Mouse (Mus musculus): ENCODE data around the gene Actn4. TPM values are rescaled to one million over a fixed set of nuclear protein-coding genes. Genes with fewer than 3 reads are reported as not detected.

The Actn4 gene
- polyA plus RNA-seq, 1 experiment, result 323 TPM

GRCm38 (mm10) chr7:28949298-28949697, 12.8 kb downstream of the Actn4 start:
- no peak for DNase-seq (ENCODE audit: low read depth)

DNA sequence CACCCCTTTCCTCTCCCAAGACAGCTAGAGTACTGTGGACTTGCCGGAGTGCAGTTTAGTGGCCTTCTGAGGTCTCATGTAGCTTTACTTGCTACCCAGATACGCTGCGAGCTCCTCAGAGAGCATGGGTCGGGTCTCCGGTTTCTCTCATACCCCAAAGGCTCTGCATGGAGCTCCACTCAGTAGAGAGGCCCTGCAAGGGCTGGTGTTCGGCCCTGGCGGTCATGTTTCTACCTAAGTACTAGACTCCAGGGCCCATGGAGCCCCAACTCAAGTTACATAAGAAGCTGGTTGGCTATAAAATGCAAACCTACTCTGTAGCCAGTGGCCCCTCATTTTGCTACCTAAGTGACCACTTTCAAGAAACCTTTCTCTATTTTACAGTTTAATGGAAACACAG, 13.4 kb downstream of the Actn4 start:
- DNase-seq (ENCODE audit: low read depth), result no peak

- DNase-seq (ENCODE audit: low read depth), result no peak
These were observed 15.9 kb downstream of the Actn4 start for GRCm38 (mm10) chr7:28946271-28946610.

DNA sequence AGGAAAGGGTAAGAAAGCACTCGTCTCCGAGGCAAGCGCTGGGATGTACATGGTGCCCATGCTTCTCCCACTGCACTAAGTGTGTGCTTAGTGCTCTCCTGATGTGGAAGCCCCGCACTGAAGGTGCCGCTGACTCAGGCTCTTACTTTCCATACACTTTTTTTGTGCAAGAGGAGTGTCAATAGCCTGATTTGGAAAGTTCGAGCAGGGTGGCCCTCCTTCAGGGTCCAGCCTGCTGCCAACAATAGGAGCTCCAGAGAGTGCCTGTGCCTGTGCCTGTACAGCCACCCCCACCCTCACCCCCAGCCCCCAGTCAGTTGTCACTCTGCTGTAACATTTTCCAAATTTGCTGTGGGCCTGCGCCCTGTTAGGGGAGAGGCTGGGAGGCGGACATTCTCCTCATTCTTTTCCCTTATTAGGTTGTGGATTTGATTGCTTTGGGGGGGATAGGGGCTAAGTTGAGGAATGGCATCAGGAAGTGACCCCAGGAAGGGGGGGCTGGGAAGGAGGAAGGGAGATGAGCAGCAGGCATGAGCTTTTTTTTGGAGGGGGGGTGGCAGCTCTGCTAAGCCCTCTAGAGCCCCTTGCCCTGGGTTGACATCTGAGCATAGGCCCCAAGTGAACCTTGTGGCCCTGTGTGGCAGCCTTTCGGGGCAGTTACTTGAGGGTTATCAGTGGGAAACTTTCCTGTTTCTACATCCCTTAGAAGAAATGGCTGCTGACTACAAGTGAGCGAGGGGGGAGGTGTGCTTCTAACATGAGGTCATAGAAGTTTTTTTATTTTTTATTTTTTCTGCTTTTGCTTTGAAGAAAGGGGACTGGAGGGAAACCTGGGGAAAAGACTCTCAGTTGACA, 16.5 kb downstream of the Actn4 start:
- DNase-seq (ENCODE audit: low read depth), result no peak

DNA sequence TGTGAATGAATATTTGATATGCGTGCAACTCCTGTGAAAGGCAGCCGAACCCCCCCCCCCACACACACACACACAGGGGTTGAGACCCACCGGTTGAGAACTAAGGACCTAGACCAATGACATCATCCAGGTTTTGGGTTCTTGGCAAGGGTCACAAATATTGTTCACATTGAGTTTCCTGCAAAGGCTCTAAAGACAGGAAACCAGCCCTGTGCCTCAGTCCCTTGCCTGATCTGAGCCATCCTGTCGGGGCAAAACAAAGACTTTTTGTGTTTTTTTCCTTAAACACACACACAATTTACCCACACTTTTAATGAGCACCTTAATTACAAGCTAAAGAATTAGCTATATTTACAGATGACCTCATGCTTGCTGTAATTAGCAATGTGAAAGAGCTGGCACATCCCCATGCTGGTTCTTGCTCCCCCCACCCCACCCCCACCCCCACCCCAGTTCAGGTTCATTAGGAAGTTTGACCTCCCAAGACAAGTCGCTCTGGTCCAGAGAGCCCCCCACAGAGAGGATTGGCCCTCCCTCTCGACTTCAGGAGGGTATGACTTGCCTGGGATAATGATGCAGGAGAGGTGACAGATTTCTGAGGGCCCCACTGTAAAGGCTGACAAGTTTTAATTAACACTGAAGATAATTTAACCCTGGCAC, 17.3 kb downstream of the Actn4 start:
- no peak for DNase-seq (ENCODE audit: low read depth)

- DNase-seq (ENCODE audit: low read depth), result no peak
These were observed 18.5 kb downstream of the Actn4 start for GRCm38 (mm10) chr7:28943451-28944180.

DNA sequence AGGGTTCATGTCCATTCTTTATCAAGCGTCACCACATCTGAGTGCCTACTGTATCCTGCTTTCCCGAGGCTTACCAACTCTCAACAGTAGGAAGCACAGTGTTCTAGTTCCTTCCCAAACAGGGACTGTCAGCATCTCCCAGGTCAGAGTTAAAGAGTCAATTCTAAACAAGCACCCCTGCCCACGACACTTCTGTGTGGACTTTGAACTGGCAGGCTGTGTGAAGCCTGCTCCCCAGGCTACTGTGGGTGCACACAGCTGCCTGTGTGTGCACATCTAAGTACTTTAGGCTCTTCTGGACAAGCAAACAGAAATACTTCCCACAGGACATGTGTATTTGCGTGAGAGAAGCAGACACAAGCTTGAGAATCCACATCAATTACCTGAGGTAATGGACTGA, 20.6 kb downstream of the Actn4 start:
- no peak for DNase-seq (ENCODE audit: low read depth)

DNA sequence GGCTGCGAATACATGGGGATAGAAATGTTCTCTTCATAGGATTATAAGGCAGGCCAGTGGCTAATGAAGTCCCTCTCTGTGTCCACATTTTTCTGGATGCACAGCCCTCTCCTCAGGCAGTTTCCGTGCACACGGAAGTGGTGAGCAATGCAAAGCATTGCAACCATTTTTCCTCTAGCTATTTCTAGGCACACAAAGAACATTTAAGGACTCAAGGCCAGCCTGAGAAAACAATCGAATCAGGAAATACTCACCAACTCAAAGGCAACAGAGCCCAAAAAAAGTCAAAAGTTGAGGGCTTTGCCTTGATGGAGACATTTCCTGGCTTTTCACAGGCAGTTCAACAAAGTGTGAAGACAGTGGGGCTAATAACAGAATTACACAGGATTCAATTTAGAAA, 21.0 kb downstream of the Actn4 start:
- DNase-seq (ENCODE audit: low read depth), result no peak

DNA sequence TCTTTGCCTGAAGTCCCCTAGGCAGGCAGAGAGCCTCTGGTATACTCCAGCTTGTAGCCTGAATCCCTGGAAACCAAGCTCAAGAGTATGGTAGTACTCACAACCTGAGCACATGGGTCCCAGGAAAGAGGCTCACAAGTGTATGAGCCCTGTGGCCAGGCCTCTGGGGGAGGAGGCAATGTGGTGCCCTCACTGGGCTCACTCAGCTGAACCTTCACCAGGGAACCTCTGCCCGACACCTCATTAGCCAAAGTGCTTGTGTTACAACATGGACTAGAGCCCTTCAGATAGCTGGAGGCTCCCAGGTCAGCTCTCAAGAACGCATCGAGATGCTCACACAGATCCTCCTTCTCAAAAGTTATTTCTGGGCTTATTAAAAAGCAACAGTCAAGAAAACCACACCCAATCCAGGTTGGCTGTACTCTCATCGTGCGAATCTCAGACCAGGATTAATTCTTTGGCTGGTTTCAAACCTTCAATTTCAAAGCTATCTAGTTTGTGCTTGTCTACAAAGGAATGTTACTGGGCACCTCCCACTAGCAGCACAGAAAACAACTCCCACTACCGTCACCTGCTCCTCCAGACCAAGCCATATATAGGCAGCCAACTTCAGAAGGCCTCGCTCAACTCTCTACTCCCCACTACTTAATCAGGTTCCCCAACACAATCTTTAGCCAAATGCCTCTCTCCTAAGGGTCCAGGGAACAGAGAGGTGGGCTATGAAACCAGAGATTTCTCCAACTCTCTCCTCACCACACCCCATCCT, 22.5 kb downstream of the Actn4 start:
- peak; percentile 89 for DNase-seq (ENCODE audit: low read depth)

DNA sequence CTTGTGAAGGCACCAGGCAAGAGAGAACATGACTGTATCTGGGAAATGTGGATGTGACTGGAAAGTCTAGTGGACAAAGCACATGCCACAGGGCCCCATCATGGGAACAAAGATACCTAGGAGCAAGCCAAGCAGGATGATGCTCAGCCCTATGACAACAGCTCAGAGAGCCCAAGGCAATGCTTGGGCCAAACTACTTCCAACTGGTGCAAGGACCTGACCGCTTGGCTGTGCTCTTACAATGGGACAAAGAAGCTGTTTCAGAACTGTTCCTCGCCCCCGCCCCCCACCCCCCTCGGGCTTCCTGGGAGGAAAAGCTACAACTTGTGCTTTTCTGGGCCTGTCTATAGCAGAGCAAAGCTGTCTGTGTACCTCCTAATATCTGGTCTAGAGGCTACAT, 23.5 kb downstream of the Actn4 start:
- no peak for DNase-seq (ENCODE audit: low read depth)

DNA sequence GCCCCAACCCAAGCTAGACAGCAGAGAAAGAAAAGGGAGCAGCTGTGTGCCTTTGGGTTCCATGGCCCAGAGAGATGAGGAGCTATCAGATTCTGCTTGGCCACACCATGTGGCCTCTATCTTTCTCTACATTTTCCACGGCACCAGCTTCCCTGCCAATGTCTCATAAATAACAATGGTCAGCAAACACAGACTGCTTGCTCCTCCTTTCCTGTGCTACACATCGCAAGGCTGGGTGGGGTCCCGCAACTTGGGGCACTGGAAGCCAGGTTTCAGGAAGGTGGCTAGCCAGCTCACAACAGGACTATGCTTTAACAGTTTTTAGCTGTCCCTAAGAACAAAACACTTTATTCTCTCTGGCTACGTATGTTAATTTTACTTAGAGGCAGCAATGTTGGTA, 25.4 kb downstream of the Actn4 start:
- no peak for DNase-seq (ENCODE audit: low read depth)

DNA sequence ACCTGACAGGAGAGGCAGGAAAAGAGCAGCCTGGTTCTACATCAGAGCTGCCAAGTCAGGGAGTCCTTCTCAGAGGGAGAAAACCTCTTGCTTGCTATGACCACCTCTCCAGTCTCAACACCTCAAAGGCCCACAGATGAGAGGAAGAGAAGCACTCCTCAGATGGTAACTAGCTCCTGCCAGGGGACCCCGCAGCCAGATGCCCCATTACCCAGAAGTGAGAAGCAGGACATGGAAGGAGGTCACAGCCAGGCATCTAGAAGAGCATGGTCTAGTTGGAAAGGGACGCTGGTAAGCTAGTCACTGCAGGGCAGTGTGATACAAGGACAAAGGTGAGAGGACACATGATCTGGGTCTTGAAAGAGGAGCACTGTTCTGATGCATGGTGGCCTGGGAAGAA, 28.3 kb downstream of the Actn4 start:
- DNase-seq (ENCODE audit: low read depth), result no peak

DNA sequence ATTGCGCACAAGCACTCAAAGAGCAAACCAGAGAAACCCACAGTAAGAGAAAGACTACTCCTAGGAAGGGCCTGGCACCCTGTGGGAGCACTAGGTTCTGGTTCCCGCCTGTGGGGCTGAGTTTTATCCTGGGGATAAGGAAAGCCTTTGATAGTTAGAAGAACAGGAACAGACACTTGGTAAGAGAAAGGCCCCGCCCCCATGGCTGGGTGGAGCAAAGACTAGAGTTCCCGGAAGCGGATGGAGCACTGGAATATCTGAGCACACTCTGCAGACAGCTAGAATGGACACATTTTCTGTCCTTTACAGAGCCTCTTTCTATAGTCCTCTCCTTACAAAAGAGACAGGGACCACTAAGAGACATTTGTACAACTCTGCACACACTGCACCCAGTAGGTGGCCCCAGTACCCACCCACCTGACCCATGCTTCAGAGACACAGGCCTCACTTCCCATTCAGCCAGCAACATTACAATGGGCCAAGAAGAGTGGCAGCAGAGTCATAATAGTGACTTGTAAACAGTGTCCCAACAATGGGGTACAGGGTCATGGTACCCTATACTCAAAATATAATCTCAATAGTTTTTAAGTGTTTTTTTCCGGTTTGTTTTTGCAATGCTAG, 29.6 kb downstream of the Actn4 start:
- DNase-seq (ENCODE audit: low read depth), result no peak

- DNase-seq (ENCODE audit: low read depth), result no peak
These were observed 30.5 kb downstream of the Actn4 start for GRCm38 (mm10) chr7:28931695-28932039.

DNA sequence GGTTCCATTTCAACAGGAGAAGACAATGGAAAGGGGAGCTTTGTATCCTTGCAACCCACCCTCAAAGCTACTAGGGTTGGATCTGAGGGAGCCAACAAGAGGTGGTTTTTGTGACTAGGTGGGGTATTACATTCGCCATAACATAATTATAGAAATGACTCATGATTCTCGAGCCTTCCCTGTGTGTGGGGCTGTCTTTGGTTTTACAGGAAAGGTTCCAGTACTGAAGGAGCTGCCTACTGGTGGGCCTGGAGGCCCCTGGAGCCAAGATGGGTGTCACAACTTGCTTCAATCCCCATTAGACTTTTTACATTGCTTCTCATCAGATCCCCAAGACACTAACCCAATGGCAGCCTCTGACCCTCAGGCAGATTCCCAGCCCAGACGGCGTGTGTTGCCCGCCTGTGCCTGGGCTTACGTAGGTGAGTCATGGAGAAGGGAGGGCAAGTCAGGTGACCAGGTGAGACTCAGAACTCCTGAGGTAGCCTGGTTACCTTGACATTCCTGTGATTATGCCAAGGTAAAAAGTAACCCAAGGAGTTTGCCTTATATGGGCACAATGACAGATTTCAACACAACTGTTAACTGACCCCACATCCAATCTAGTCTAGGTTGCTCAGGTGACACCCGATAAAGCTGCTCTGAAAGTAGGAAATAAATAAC, 31.0 kb downstream of the Actn4 start:
- DNase-seq (ENCODE audit: low read depth), result no peak

GRCm38 (mm10) chr7:28930320-28931031, 31.7 kb downstream of the Actn4 start:
- no peak for DNase-seq (ENCODE audit: low read depth)

DNA sequence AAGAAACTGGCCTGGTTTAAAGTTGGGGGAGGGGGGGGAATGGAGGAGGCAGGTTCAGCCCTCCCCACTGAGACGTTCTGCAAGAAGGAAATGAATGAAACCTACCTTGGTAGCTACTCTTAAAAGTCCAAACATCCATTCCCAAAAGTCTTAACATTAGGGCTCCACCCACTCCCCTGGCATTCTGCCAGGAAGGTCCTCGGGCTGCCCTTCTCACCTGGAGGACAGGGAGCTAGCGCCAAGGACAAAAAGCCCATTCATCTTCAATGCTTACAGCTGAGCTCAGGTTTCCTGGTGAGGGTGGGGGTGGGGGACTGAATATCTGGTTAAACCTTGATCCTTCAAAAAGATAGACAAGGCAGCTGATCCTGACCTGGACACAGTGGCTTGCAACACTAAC, 32.8 kb downstream of the Actn4 start:
- DNase-seq (ENCODE audit: low read depth), result no peak

DNA sequence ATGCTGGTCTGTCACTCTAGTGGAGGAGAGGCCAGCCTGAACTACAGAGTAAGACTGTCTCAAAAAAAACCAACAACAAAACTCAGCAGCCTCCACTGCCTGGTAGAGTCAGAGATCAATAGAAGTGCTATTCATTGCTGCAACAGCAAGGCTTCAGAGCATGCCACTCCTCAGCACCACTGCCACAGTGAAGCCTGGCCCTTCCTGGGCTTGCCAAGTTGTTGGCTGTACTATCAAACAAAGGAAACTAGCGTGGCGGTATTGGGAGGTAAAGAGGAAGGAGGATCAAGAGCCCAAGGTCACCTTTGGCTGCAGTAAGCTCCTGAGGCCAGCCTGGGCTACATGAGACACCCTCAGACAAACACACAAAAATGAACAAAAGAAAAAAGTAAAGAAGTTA, 36.0 kb downstream of the Actn4 start:
- no peak for DNase-seq (ENCODE audit: low read depth)

- DNase-seq (ENCODE audit: low read depth), result no peak
These were observed 36.8 kb downstream of the Actn4 start for GRCm38 (mm10) chr7:28925317-28925716.

- DNase-seq (ENCODE audit: low read depth), result no peak
These were observed 37.3 kb downstream of the Actn4 start for GRCm38 (mm10) chr7:28924802-28925201.
